Mouse (Mus musculus) hindbrain, postnatal 0 days (tissue): Measurements from ENCODE around the gene Cdyl. TPM values are rescaled to one million over a fixed set of nuclear protein-coding genes. Genes with fewer than 3 reads are reported as not detected.

Source experiments
- ATAC-seq: fragments of 200-750 bp; cut with Nextera tagmentation; 2 replicates; pipeline ENCODE4 v1.8.0; 2017; ENCODE audit warnings: mild to moderate bottlenecking, moderate TSS enrichment, moderate library complexity
- DNase-seq: peaks from one replicate; pipeline ENCODE4 v3.0.0-alpha.2; 2015; ENCODE audit warnings: low spot score
- H3K27ac ChIP-seq: fragments of 300-500 bp; sonication (generic); 2 replicates; pipeline ENCODE4 v1.5.1; 2014; ENCODE audit warnings: mild to moderate bottlenecking
- H3K27me3 ChIP-seq: fragments of 300-500 bp; sonication (generic); 2 replicates; pipeline ENCODE4 v1.6.1; 2014; ENCODE audit warnings: low read length, mixed read lengths; ENCODE audit not compliant: insufficient read depth
- H3K36me3 ChIP-seq: fragments of 300-500 bp; sonication (generic); 2 replicates; pipeline ENCODE4 v1.6.1; 2014; ENCODE audit warnings: low read length, mixed read lengths; ENCODE audit not compliant: insufficient read depth
- H3K4me1 ChIP-seq: fragments of 300-500 bp; sonication (generic); 2 replicates; pipeline ENCODE4 v1.6.1; 2014; ENCODE audit warnings: antibody characterized with exemption, low read length, mixed read lengths; ENCODE audit not compliant: insufficient read depth
- H3K4me2 ChIP-seq: fragments of 300-500 bp; sonication (generic); 2 replicates; pipeline ENCODE4 v1.6.1; 2014; ENCODE audit warnings: low read depth, mild to moderate bottlenecking, low read length, moderate library complexity, mixed read lengths
- H3K4me3 ChIP-seq: fragments of 300-500 bp; sonication (generic); 2 replicates; pipeline ENCODE4 v1.5.1; 2014; ENCODE audit warnings: low read length
- H3K9ac ChIP-seq: fragments of 300-500 bp; sonication (generic); replicated peaks from 2 replicates; pipeline ENCODE4 v1.6.1; 2014; ENCODE audit warnings: mild to moderate bottlenecking, low read length, moderate library complexity, mixed read lengths
- H3K9me3 ChIP-seq: fragments of 300-500 bp; sonication (generic); 2 replicates; pipeline ENCODE4 v1.6.1; 2016; ENCODE audit warnings: low read length, mixed read lengths
- CTCF ChIP-seq: IDR thresholded peaks from 2 replicates; pipeline ENCODE4 v1.5.1; 2016; ENCODE audit warnings: antibody characterized with exemption, control low read depth, low read depth
- WGBS: fragments of 180-500 bp; shearing (Covaris S2); extraction: QIAGEN DNeasy Blood & Tissue Kit; methylation state at CpG from one replicate; pipeline ENCODE4 v1.1.7; 2014; 5-methylcytosine and 5-hydroxymethylcytosine counted together
- polyA plus RNA-seq: library from polyadenylated mRNA; unstranded; fragments of >200 nt; fragmentation: Nextera tagmentation; extraction: Ambion mirVana; gene quantifications from 2 replicates; pipeline ENCODE4 v1.2.1, GENCODE M21; 2015
- total RNA-seq: library from RNA; depleted of rRNA; stranded (reverse); fragments of >200 nt; gene quantifications from 2 replicates; pipeline ENCODE4 v1.2.3, GENCODE M21; 2014

Cdyl gene
- total and polyA plus RNA-seq, 2 experiments from 2014 or later, result 4.4 to 7.6 TPM

DNA sequence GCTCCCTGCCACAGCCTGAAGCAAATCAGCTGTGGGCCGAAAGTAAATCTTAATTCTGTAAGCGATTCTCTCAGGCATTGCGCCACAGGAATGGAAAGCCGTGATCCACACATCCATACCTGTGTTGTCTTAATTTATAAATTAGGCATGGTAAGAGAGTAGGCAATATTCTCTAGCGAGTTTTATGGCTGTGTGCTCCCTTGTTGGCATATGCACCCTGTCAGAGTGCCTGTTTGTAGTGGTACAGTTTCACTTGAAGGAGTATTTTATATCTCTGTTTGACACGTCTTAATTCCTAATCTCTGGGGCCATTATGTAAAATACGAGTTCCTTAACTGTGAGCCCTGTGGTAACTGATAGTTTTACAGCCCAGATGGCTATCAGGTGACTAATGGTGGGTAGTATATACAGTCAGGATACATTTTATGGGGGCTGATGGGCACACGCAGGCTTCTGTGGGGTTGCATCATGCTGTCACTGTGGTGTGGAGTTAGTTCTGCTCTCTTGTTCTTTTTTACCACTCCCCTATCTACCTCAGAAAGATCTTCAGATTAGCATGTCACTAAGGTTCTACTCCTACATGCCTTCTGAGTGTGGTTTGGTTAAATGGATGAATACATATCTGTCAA lies 96.1 kb downstream of the Cdyl start:
- WGBS, result 83% methylated on average over 8 of the region's 8 CpGs
- ATAC-seq, result no peak

GRCm38 (mm10) chr13:35756393-35757338 lies 97.0 kb downstream of the Cdyl start:
- DNase-seq, result no peak

More for the DNA sequence above, 96.1 kb downstream of the Cdyl start:
- Histone ChIP-seq H3K4me1 (no peaks in the 10 kb centered on the region), H3K27ac (no peak overlapping the region), H3K27me3 (no peaks in the 10 kb centered on the region), H3K9ac (no peak overlapping the region), H3K4me2 (no peak overlapping the region), H3K9me3 (no peaks in the 10 kb centered on the region), H3K36me3 (no peaks in the 10 kb centered on the region), H3K4me3 (no peak overlapping the region)
- DNase-seq, result no peak
- no peak for TF ChIP-seq CTCF

DNA sequence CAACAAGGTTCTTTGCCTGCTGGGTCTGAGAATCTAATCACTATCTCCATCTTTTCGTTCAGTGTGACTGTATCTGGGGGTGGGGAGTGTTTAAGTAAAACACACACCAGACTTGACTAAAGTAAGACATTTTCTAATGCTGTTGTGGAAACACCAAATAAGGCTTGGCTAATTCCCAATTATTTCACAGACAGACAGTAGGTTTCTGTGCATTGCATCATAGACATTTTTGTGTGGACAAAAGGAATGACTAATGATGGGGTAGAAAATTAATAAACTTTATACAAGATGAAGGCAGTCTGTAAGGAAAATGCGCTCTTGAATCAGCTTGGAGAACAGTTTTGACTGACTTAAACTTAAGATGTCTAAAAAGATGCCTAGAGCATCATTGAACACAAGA lies 100.7 kb downstream of the Cdyl start:
- Histone ChIP-seq H3K27ac (no peak overlapping the region), H3K4me3 (no peak overlapping the region), H3K9me3 (no peaks in the 10 kb centered on the region), H3K36me3 (no peaks in the 10 kb centered on the region), H3K4me2 (no peak overlapping the region), H3K9ac (no peak overlapping the region), H3K27me3 (no peaks in the 10 kb centered on the region), H3K4me1 (no peaks in the 10 kb centered on the region)
- no peak for TF ChIP-seq CTCF
- DNase-seq, result no peak
- WGBS, result 88% methylated on average over 2 of the region's 2 CpGs
- ATAC-seq, result no peak

More at GRCm38 (mm10) chr13:35756393-35757338, 97.0 kb downstream of the Cdyl start:
- Histone ChIP-seq H3K4me1 (no peaks in the 10 kb centered on the region), H3K4me3 (no peak overlapping the region), H3K9me3 (no peaks in the 10 kb centered on the region), H3K36me3 (no peaks in the 10 kb centered on the region), H3K27me3 (no peaks in the 10 kb centered on the region), H3K9ac (no peak overlapping the region), H3K27ac (no peak overlapping the region), H3K4me2 (no peak overlapping the region)
- 95% methylated on average over 21 of the region's 21 CpGs for WGBS
- TF ChIP-seq CTCF, result no peak
- no peak for ATAC-seq

GRCm38 (mm10) chr13:35764559-35764958 lies 104.9 kb downstream of the Cdyl start:
- no peak overlapping the region for H3K9ac ChIP-seq
- H3K4me2 ChIP-seq, result no peak overlapping the region
- H3K27ac ChIP-seq, result no peak overlapping the region
- no peaks in the 10 kb centered on the region for H3K27me3 ChIP-seq
- no peak overlapping the region for H3K4me3 ChIP-seq
- no peak for TF ChIP-seq CTCF
- H3K4me1 ChIP-seq, result no peaks in the 10 kb centered on the region
- 42% methylated on average over 3 of the region's 3 CpGs for WGBS
- no peak for ATAC-seq
- no peaks in the 10 kb centered on the region for H3K36me3 ChIP-seq
- H3K9me3 ChIP-seq, result no peaks in the 10 kb centered on the region
- DNase-seq, result no peak

DNA sequence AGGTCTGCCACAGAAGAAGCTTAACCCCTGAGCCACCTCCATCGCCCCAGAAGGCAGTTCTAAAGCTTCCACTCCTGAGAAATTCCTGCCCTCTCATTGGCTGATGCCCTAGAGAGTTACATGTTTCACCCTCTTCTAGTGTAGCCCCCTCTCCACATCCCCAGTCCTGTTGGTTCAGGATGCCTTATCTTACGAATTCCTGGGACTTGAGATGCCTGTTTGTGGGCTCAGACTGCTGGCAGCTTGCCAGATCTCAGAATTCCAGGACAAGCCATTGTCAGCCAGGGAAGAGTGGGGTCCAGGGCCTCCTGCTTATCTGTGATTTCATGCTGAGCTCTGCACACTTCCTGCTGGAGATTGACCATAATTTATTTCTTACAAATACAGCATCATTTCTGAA lies 106.2 kb downstream of the Cdyl start:
- TF ChIP-seq CTCF, result no peak
- DNase-seq (peak; percentile 18), ATAC-seq (no peak)
- no peak overlapping the region for H3K4me3 ChIP-seq
- 46% methylated on average over 2 of the region's 2 CpGs for WGBS
- H3K4me1 ChIP-seq, result no peaks in the 10 kb centered on the region
- H3K9me3 ChIP-seq, result no peaks in the 10 kb centered on the region
- H3K36me3 ChIP-seq, result no peaks in the 10 kb centered on the region
- H3K27me3 ChIP-seq, result no peaks in the 10 kb centered on the region
- H3K4me2 ChIP-seq, result no peak overlapping the region
- no peak overlapping the region for H3K9ac ChIP-seq
- H3K27ac ChIP-seq, result no peak overlapping the region

GRCm38 (mm10) chr13:35769673-35770072 lies 110.0 kb downstream of the Cdyl start:
- DNase-seq, result no peak

More at GRCm38 (mm10) chr13:35769673-35770072, 110.0 kb downstream of the Cdyl start:
- WGBS, result 58% methylated on average over 2 of the region's 2 CpGs
- Histone ChIP-seq H3K27ac (no peak overlapping the region), H3K27me3 (no peaks in the 10 kb centered on the region), H3K9me3 (no peaks in the 10 kb centered on the region), H3K36me3 (no peaks in the 10 kb centered on the region), H3K9ac (no peak overlapping the region), H3K4me2 (no peak overlapping the region), H3K4me1 (no peaks in the 10 kb centered on the region), H3K4me3 (no peak overlapping the region)
- no peak for ATAC-seq
- TF ChIP-seq CTCF, result no peak
